Comparison of ENCODE assay signal across 12 mouse cellular contexts in the genomic region with DNA sequence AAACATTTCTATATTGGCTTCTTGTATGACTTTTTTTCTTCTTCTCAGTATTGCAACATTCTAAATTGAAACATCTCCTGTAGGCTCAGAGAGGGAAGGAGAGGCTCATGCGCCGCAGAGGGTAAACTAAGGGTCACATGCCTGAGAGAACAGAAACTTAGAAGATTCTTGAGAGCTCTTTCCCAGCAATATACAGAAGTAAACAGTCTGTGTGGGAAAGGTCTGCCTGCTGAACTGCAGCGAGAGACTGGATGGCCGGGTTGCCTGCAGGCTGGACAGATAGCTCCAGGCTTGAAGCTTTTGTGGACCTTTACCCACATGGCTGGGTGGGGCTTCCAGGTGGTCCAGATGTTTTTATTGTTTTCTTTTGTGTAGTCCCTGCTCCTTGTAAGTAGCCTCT. TPM values are rescaled to one million over a fixed set of nuclear protein-coding genes. Genes with fewer than 3 reads are reported as not detected.
A peak's percentile ranks its signal among the peaks of the same experiment; 100 is the strongest.
DNase-seq lines count a peak whose midpoint lies in the region; ATAC-seq and TF ChIP-seq lines count a peak whose summit lies in the region.
"Had no signal": no experiment of that assay in that cellular context is flagged by ENCODE, and none has a peak within 500 bp of the region (broad histone marks: within the 10 kb centered on the region; RNA-seq: fewer than 3 reads in every experiment).

No protein-coding gene starts in this region.

- ATAC-seq in heart, postnatal 0 days (ENCODE audit: insufficient read depth, low read depth), result no peak; the same call in 1 of the 2 replicates
- ATAC-seq in lung, embryonic 14.5 days (ENCODE audit: insufficient read depth), result peak; percentile 67; the same call in 1 of the 2 replicates
- peak; percentile 19; the same call in 1 of the 2 replicates for ATAC-seq in stomach, embryonic 15.5 days (ENCODE audit: insufficient read depth, low FRiP score, low read depth)
- no peak for ATAC-seq in erythroblast, adult 5-6 weeks (replicated peaks; ENCODE audit: low FRiP score, poor library complexity, severe bottlenecking)
- no peak for ATAC-seq in midbrain, embryonic 13.5 days
- ATAC-seq: forebrain, postnatal 0 days had no signal

- H3K27me3 ChIP-seq in heart, postnatal 0 days (ENCODE audit: control insufficient read depth, insufficient read depth, low read length), result no peaks in the 10 kb centered on the region
- no peaks in the 10 kb centered on the region for H3K27me3 ChIP-seq in lung, embryonic 14.5 days (ENCODE audit: insufficient read depth, low read length)
- no peaks in the 10 kb centered on the region for H3K27me3 ChIP-seq in stomach, embryonic 15.5 days (replicated peaks)
- H3K27me3 ChIP-seq in midbrain, embryonic 13.5 days, result no peaks in the 10 kb centered on the region

- no peaks in the 10 kb centered on the region for H3K36me3 ChIP-seq in heart, postnatal 0 days (replicated peaks; ENCODE audit: control insufficient read depth, insufficient read depth, low read length)
- H3K36me3 ChIP-seq in lung, embryonic 14.5 days (ENCODE audit: insufficient read depth), result no peaks in the 10 kb centered on the region
- H3K36me3 ChIP-seq in stomach, embryonic 15.5 days, result no peaks in the 10 kb centered on the region
- no peaks in the 10 kb centered on the region for H3K36me3 ChIP-seq in midbrain, embryonic 13.5 days

- H3K4me1 ChIP-seq in heart, postnatal 0 days (ENCODE audit: control insufficient read depth, insufficient read depth), result peaks cover 4% of the 10 kb centered on the region
- peaks cover 18% of the 10 kb centered on the region for H3K4me1 ChIP-seq in lung, embryonic 14.5 days (ENCODE audit: insufficient read depth)
- peaks cover 16% of the 10 kb centered on the region for H3K4me1 ChIP-seq in stomach, embryonic 15.5 days
- no peaks in the 10 kb centered on the region for H3K4me1 ChIP-seq in midbrain, embryonic 13.5 days (replicated peaks)

- DNase-seq in layer of hippocampus, adult 2 months (ENCODE audit: low spot score in 2 of 2), result no peak
- DNase-seq in layer of hippocampus, postnatal 36 days, result no peak
- DNase-seq in heart, postnatal 0 days (ENCODE audit: low spot score), result no peak
- peak; percentile 67 for DNase-seq in lung, embryonic 14.5 days
- no peak for DNase-seq in thymus, postnatal 0 days (ENCODE audit: low spot score)
- DNase-seq: embryo, embryonic 11 days; forebrain, postnatal 0 days; kidney, adult 8-10 months; left cerebral cortex, postnatal 4 days had no signal

- H3K9ac ChIP-seq in heart, postnatal 0 days (replicated peaks; ENCODE audit: low read depth, low read length), result no peak overlapping the region
- H3K9ac ChIP-seq in lung, embryonic 14.5 days, result no peak overlapping the region
- no peak overlapping the region for H3K9ac ChIP-seq in stomach, embryonic 15.5 days
- no peak overlapping the region for H3K9ac ChIP-seq in midbrain, embryonic 13.5 days (replicated peaks)
- H3K9ac ChIP-seq: forebrain, postnatal 0 days had no signal

- H3K9me3 ChIP-seq in heart, postnatal 0 days (replicated peaks; ENCODE audit: control insufficient read depth, low read length), result no peaks in the 10 kb centered on the region
- no peaks in the 10 kb centered on the region for H3K9me3 ChIP-seq in lung, embryonic 14.5 days (ENCODE audit: low read depth, low read length)
- no peaks in the 10 kb centered on the region for H3K9me3 ChIP-seq in stomach, embryonic 15.5 days
- H3K9me3 ChIP-seq in midbrain, embryonic 13.5 days, result no peaks in the 10 kb centered on the region

- no peak overlapping the region for H3K4me2 ChIP-seq in heart, postnatal 0 days (ENCODE audit: low read depth, low read length)
- H3K4me2 ChIP-seq in lung, embryonic 14.5 days, result peak overlapping the region; percentile 23; the same call in 1 of the 2 replicates
- no peak overlapping the region for H3K4me2 ChIP-seq in stomach, embryonic 15.5 days
- no peak overlapping the region for H3K4me2 ChIP-seq in midbrain, embryonic 13.5 days (replicated peaks)

- peak overlapping the region; percentile 5; the same call in 1 of the 2 replicates for H3K27ac ChIP-seq in layer of hippocampus, adult 2 months
- H3K27ac ChIP-seq in heart, postnatal 0 days (ENCODE audit: low read depth), result peak overlapping the region; percentile 46
- H3K27ac ChIP-seq in lung, embryonic 14.5 days (ENCODE audit: low read depth), result peak overlapping the region; percentile 84
- H3K27ac ChIP-seq in stomach, embryonic 15.5 days, result peak overlapping the region; percentile 87
- H3K27ac ChIP-seq in midbrain, embryonic 13.5 days, result no peak overlapping the region

- WGBS in heart, postnatal 0 days, result 43% methylated on average over 4 of the region's 4 CpGs
- 11% methylated on average over 4 of the region's 4 CpGs for WGBS in lung, embryonic 14.5 days
- WGBS in stomach, embryonic 15.5 days, result 18% methylated on average over 4 of the region's 4 CpGs
- WGBS in midbrain, embryonic 13.5 days, result 80% methylated on average over 4 of the region's 4 CpGs

- TF ChIP-seq EP300 in heart, postnatal 0 days (IDR thresholded peaks at IDR 0.05; ENCODE audit: low read depth), result no peak

- no peak overlapping the region for H3K4me3 ChIP-seq in layer of hippocampus, adult 2 months
- no peak overlapping the region for H3K4me3 ChIP-seq in heart, postnatal 0 days (ENCODE audit: low read depth, low read length)
- H3K4me3 ChIP-seq in lung, embryonic 14.5 days (ENCODE audit: low read depth, low read length), result no peak overlapping the region
- H3K4me3 ChIP-seq in stomach, embryonic 15.5 days (replicated peaks), result no peak overlapping the region
- no peak overlapping the region for H3K4me3 ChIP-seq in midbrain, embryonic 13.5 days (replicated peaks)

- no peak for TF ChIP-seq CTCF in layer of hippocampus, adult 2 months (conservative IDR thresholded peaks at IDR 0.05)
- no peak for TF ChIP-seq CTCF in heart, postnatal 0 days (IDR thresholded peaks at IDR 0.05; ENCODE audit: low read depth)
- no peak for TF ChIP-seq CTCF in lung, embryonic 14.5 days (IDR thresholded peaks at IDR 0.05; ENCODE audit: low read depth)

RNA-seq across cellular contexts. Expression of a gene that starts 43.9 kb away (rescaled TPM):
- total RNA-seq in layer of hippocampus, adult 2 months (2021), result 1 to 10 TPM; 6.6 to 7.4 TPM
- 1 to 10 TPM; 7.1 to 7.3 TPM for total RNA-seq in layer of hippocampus, postnatal 36 days (2021)
- total RNA-seq in heart, postnatal 0 days (2014; rRNA removed; ENCODE audit: low replicate concordance), result 2.4 TPM in 2 replicates
- polyA plus RNA-seq in heart, postnatal 0 days (2015; fragmentation: Nextera tagmentation; extraction: Ambion mirVana), result 0.97 and 1.2 TPM in 2 replicates
- 9.5 and 10.5 TPM in 2 replicates for polyA plus RNA-seq in lung, embryonic 14.5 days (2014; fragmentation: Nextera tagmentation; extraction: Ambion mirVana)
- 13.7 and 13.9 TPM in 2 replicates for polyA plus RNA-seq in stomach, embryonic 15.5 days (2015; fragmentation: Nextera tagmentation; extraction: Ambion mirVana)
- polyA plus RNA-seq in thymus, postnatal 0 days (2015; fragmentation: Nextera tagmentation; extraction: Ambion mirVana), result 2.3 and 2.4 TPM in 2 replicates
- 5.6 and 6.5 TPM in 2 replicates for total RNA-seq in erythroblast, adult 5-6 weeks (2015; ENCODE audit: low replicate concordance)
- 3.9 and 5.9 TPM in 2 replicates for total RNA-seq in erythroblast, adult 5-6 weeks (2017; ENCODE audit: low replicate concordance)
- 14.7 and 16.1 TPM in 2 replicates for polyA plus RNA-seq in midbrain, embryonic 13.5 days (2015; fragmentation: Nextera tagmentation; extraction: Ambion mirVana)

RNA-seq across cellular contexts. Expression of a gene that starts 44.0 kb away (rescaled TPM):
- total RNA-seq in layer of hippocampus, adult 2 months (2021), result 1 to 10 TPM; 8.0 to 8.7 TPM
- 1 to 10 TPM; 7.8 to 8.2 TPM for total RNA-seq in layer of hippocampus, postnatal 36 days (2021)
- 33.8 and 37.8 TPM in 2 replicates for total RNA-seq in heart, postnatal 0 days (2014; rRNA removed; ENCODE audit: low replicate concordance)
- polyA plus RNA-seq in heart, postnatal 0 days (2015; fragmentation: Nextera tagmentation; extraction: Ambion mirVana), result 27.8 and 30.3 TPM in 2 replicates
- polyA plus RNA-seq in lung, embryonic 14.5 days (2014; fragmentation: Nextera tagmentation; extraction: Ambion mirVana), result 68.5 and 69.4 TPM in 2 replicates
- polyA plus RNA-seq in stomach, embryonic 15.5 days (2015; fragmentation: Nextera tagmentation; extraction: Ambion mirVana), result 38.6 and 41.7 TPM in 2 replicates
- polyA plus RNA-seq in thymus, postnatal 0 days (2015; fragmentation: Nextera tagmentation; extraction: Ambion mirVana), result 15.8 and 16.4 TPM in 2 replicates
- 1.7 and 2.3 TPM in 2 replicates for total RNA-seq in erythroblast, adult 5-6 weeks (2015; ENCODE audit: low replicate concordance)
- 3.2 and 4.8 TPM in 2 replicates for total RNA-seq in erythroblast, adult 5-6 weeks (2017; ENCODE audit: low replicate concordance)
- 17.5 and 18.1 TPM in 2 replicates for polyA plus RNA-seq in midbrain, embryonic 13.5 days (2015; fragmentation: Nextera tagmentation; extraction: Ambion mirVana)

RNA-seq across cellular contexts. Expression of a gene that starts 57.4 kb away (rescaled TPM):
- total RNA-seq in layer of hippocampus, adult 2 months (2021), result 10 to 100 TPM; 41.9 to 48.9 TPM
- 10 to 100 TPM; 58.0 to 69.5 TPM for total RNA-seq in layer of hippocampus, postnatal 36 days (2021)
- 26.0 and 28.4 TPM in 2 replicates for total RNA-seq in heart, postnatal 0 days (2014; rRNA removed; ENCODE audit: low replicate concordance)
- 13.8 and 18.7 TPM in 2 replicates for polyA plus RNA-seq in heart, postnatal 0 days (2015; fragmentation: Nextera tagmentation; extraction: Ambion mirVana)
- 53.9 and 57.3 TPM in 2 replicates for polyA plus RNA-seq in lung, embryonic 14.5 days (2014; fragmentation: Nextera tagmentation; extraction: Ambion mirVana)
- polyA plus RNA-seq in stomach, embryonic 15.5 days (2015; fragmentation: Nextera tagmentation; extraction: Ambion mirVana), result 69.7 and 72.9 TPM in 2 replicates
- 16.3 and 18.2 TPM in 2 replicates for polyA plus RNA-seq in thymus, postnatal 0 days (2015; fragmentation: Nextera tagmentation; extraction: Ambion mirVana)
- 3.5 and 6.9 TPM in 2 replicates for total RNA-seq in erythroblast, adult 5-6 weeks (2015; ENCODE audit: low replicate concordance)
- total RNA-seq in erythroblast, adult 5-6 weeks (2017; ENCODE audit: low replicate concordance), result 7.7 and 12.3 TPM in 2 replicates
- 23.1 and 27.4 TPM in 2 replicates for polyA plus RNA-seq in midbrain, embryonic 13.5 days (2015; fragmentation: Nextera tagmentation; extraction: Ambion mirVana)

Comparison
In these comparisons a context has a peak if more than half of its experiments do, and no peak if none do; other contexts are left out.
1. ATAC-seq: peak in lung, embryonic 14.5 days (single experiment) and stomach, embryonic 15.5 days (single experiment); none in heart, postnatal 0 days (single experiment), erythroblast, adult 5-6 weeks (single experiment) and midbrain, embryonic 13.5 days (single experiment).